Mouse (Mus musculus) mouse embryonic stem cell (cell line): Measurements from ENCODE around the gene Arpp19.

Experiments
- in situ Hi-C, 2 experiments: fragments of 300-500 bp; cut with MboI; formaldehyde crosslinking; loops; 1 replicate in 1 of 2; 3 replicates in 1 of 2; pipeline ENCODE4 v1.14.3; 2019 to 2020; ENCODE audit warnings: low sequenced_read_pairs in 2 of 2, low pct_unique_long_range_greater_than_20kb in 1 of 2, mixed read lengths in 1 of 2; ENCODE audit not compliant: unreplicated experiment in 1 of 2

Arpp19 gene

GRCm38 (mm10) chr9:75087823-75088222, 50.4 kb downstream of the Arpp19 start:
- in situ Hi-C loops: no loop called here

GRCm38 (mm10) chr9:75089285-75089684, 51.9 kb downstream of the Arpp19 start:
- in situ Hi-C loops: no loop called here

GRCm38 (mm10) chr9:75092134-75092533, 54.7 kb downstream of the Arpp19 start:
- in situ Hi-C loops: no loop called here

- in situ Hi-C loops: no loop called here
These were observed 57.3 kb downstream of the Arpp19 start for GRCm38 (mm10) chr9:75094762-75095161.

GRCm38 (mm10) chr9:75098937-75099336, 61.5 kb downstream of the Arpp19 start:
- in situ Hi-C loops: no loop called here

GRCm38 (mm10) chr9:75100157-75100781, 62.9 kb downstream of the Arpp19 start:
- in situ Hi-C loops: no loop called here

GRCm38 (mm10) chr9:75102131-75102530, 64.7 kb downstream of the Arpp19 start:
- in situ Hi-C loops: no loop called here
